In the genomic region with DNA sequence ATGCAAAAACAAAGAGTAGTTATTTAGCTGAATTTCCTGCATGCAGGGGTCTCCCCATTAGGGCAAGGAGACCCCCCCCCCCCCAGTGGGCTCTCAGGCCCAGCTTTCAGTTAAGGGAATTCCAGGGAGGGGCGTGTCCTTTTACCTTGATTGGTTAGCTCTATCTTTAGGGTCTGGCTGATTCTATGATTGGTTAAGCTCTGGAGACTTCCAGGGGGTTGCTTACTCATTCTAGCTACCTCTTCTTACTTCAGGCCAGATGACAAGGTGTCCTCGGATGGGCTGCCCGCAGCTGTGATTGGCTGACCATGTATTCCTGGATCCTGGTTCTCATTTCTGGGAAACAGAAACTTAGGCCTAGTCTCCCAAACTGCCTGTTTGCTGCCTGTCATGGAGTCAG, we compare ENCODE assay signal across 20 mouse cellular contexts.
"Had no signal": no experiment of that assay in that cellular context is flagged by ENCODE, and none has a peak within 500 bp of the region (broad histone marks: within the 10 kb centered on the region; RNA-seq: fewer than 3 reads in every experiment).

No protein-coding gene starts in this region.

- H3K27ac ChIP-seq: lung, embryonic 15.5 days; midbrain, embryonic 10.5 days; midbrain, embryonic 12.5 days; neural tube, embryonic 13.5 days; neural tube, embryonic 15.5 days had no signal

- ATAC-seq: lung, postnatal 0 days; midbrain, embryonic 16.5 days had no signal

- H3K36me3 ChIP-seq: lung, embryonic 15.5 days; midbrain, embryonic 10.5 days; midbrain, embryonic 12.5 days; neural tube, embryonic 13.5 days; neural tube, embryonic 15.5 days had no signal

- H3K9ac ChIP-seq: lung, embryonic 15.5 days; midbrain, embryonic 12.5 days; neural tube, embryonic 13.5 days; neural tube, embryonic 15.5 days had no signal

- H3K4me2 ChIP-seq: lung, embryonic 15.5 days; midbrain, embryonic 12.5 days; neural tube, embryonic 13.5 days; neural tube, embryonic 15.5 days had no signal

- H3K27me3 ChIP-seq: lung, embryonic 15.5 days had no signal

- H3K4me1 ChIP-seq: midbrain, embryonic 12.5 days had no signal

- H3K9me3 ChIP-seq: lung, embryonic 15.5 days; midbrain, embryonic 10.5 days; midbrain, embryonic 12.5 days; neural tube, embryonic 13.5 days; neural tube, embryonic 15.5 days had no signal

- DNase-seq: lung, adult 2 months; lung, postnatal 14 days; lung, postnatal 36 days; midbrain, embryonic 14.5 days; retina, postnatal 1 day; right cerebral cortex, adult 18-20 months; right cerebral cortex, postnatal 25 days; right cerebral cortex, postnatal 4 days; spleen, adult 18-20 months; thymus, adult 18-20 months; thymus, postnatal 14 days; thymus, postnatal 36 days had no signal

- H3K4me3 ChIP-seq: lung, embryonic 15.5 days; midbrain, embryonic 10.5 days; midbrain, embryonic 12.5 days; myocyte; neural tube, embryonic 13.5 days; neural tube, embryonic 15.5 days had no signal
